Mouse (Mus musculus): ENCODE measurements around the gene Usp6nl. TPM values are rescaled to one million over a fixed set of nuclear protein-coding genes. Genes with fewer than 3 reads are reported as not detected.

Gene Usp6nl
- polyA plus RNA-seq, 1 experiment, result not detected

- 82% methylated on average over 8 of the region's 8 CpGs for WGBS
- peaks cover 4% of the 10 kb centered on the region for H3K4me1 ChIP-seq (ENCODE audit: control insufficient read depth, insufficient read depth, low read length)
- no peak overlapping the region for H3K4me3 ChIP-seq (ENCODE audit: insufficient read depth, low read depth, low read length)
- TF ChIP-seq POLR2A (IDR thresholded peaks at IDR 0.05; ENCODE audit: insufficient read depth, low read depth, low read length) (no peak), CTCF (IDR thresholded peaks at IDR 0.05; ENCODE audit: insufficient read depth, low read depth, low read length) (no peak)
- H3K27ac ChIP-seq (ENCODE audit: insufficient read depth, low read depth, low read length), result no peak overlapping the region
Observed at GRCm38 (mm10) chr2:6378590-6379205, 56.2 kb downstream of the Usp6nl start.

GRCm38 (mm10) chr2:6379731-6380212 lies 57.3 kb downstream of the Usp6nl start:
- peaks cover 4% of the 10 kb centered on the region for H3K4me1 ChIP-seq (ENCODE audit: control insufficient read depth, insufficient read depth, low read length)
- no peak overlapping the region for H3K4me3 ChIP-seq (ENCODE audit: insufficient read depth, low read depth, low read length)
- no peak overlapping the region for H3K27ac ChIP-seq (ENCODE audit: insufficient read depth, low read depth, low read length)
- TF ChIP-seq POLR2A (IDR thresholded peaks at IDR 0.05; ENCODE audit: insufficient read depth, low read depth, low read length) (no peak), CTCF (IDR thresholded peaks at IDR 0.05; ENCODE audit: insufficient read depth, low read depth, low read length) (no peak)
- 44% methylated on average over 8 of the region's 8 CpGs for WGBS

- 79% methylated on average over 9 of the region's 9 CpGs for WGBS
- TF ChIP-seq CTCF (IDR thresholded peaks at IDR 0.05; ENCODE audit: insufficient read depth, low read depth, low read length), result no peak
- TF ChIP-seq POLR2A (IDR thresholded peaks at IDR 0.05; ENCODE audit: insufficient read depth, low read depth, low read length), result no peak
Observed at GRCm38 (mm10) chr2:6380401-6380800, 57.9 kb downstream of the Usp6nl start.

GRCm38 (mm10) chr2:6384407-6385146 lies 62.1 kb downstream of the Usp6nl start:
- Histone ChIP-seq H3K4me3 (ENCODE audit: insufficient read depth, low read depth, low read length) (no peak overlapping the region), H3K27ac (ENCODE audit: insufficient read depth, low read depth, low read length) (no peak overlapping the region), H3K4me1 (ENCODE audit: control insufficient read depth, insufficient read depth, low read length) (peaks cover 4% of the 10 kb centered on the region)
- 93% methylated on average over 14 of the region's 14 CpGs for WGBS
- TF ChIP-seq POLR2A (IDR thresholded peaks at IDR 0.05; ENCODE audit: insufficient read depth, low read depth, low read length) (no peak), CTCF (IDR thresholded peaks at IDR 0.05; ENCODE audit: insufficient read depth, low read depth, low read length) (no peak)

More at GRCm38 (mm10) chr2:6380401-6380800, 57.9 kb downstream of the Usp6nl start:
- peaks cover 4% of the 10 kb centered on the region for H3K4me1 ChIP-seq (ENCODE audit: control insufficient read depth, insufficient read depth, low read length)
- H3K27ac ChIP-seq (ENCODE audit: insufficient read depth, low read depth, low read length), result no peak overlapping the region
- no peak overlapping the region for H3K4me3 ChIP-seq (ENCODE audit: insufficient read depth, low read depth, low read length)

- H3K27ac ChIP-seq (ENCODE audit: insufficient read depth, low read depth, low read length), result no peak overlapping the region
- no peak overlapping the region for H3K4me3 ChIP-seq (ENCODE audit: insufficient read depth, low read depth, low read length)
- WGBS, result 80% methylated on average over 1 of the region's 3 CpGs
- H3K4me1 ChIP-seq (ENCODE audit: control insufficient read depth, insufficient read depth, low read length), result 0 out of 2 replicates have a peak, but pooled peaks cover 2% of the 10 kb centered on the region
- TF ChIP-seq CTCF (IDR thresholded peaks at IDR 0.05; ENCODE audit: insufficient read depth, low read depth, low read length) (no peak), POLR2A (IDR thresholded peaks at IDR 0.05; ENCODE audit: insufficient read depth, low read depth, low read length) (no peak)
Observed at GRCm38 (mm10) chr2:6389162-6389561, 66.7 kb downstream of the Usp6nl start.

GRCm38 (mm10) chr2:6391261-6391660 lies 68.8 kb downstream of the Usp6nl start:
- TF ChIP-seq CTCF (IDR thresholded peaks at IDR 0.05; ENCODE audit: insufficient read depth, low read depth, low read length), result no peak
- TF ChIP-seq POLR2A (IDR thresholded peaks at IDR 0.05; ENCODE audit: insufficient read depth, low read depth, low read length), result no peak
- H3K4me1 ChIP-seq (ENCODE audit: control insufficient read depth, insufficient read depth, low read length), result 0 out of 2 replicates have a peak, but pooled peaks cover 2% of the 10 kb centered on the region
- no peak overlapping the region for H3K4me3 ChIP-seq (ENCODE audit: insufficient read depth, low read depth, low read length)
- WGBS, result 52% methylated on average over 3 of the region's 3 CpGs
- H3K27ac ChIP-seq (ENCODE audit: insufficient read depth, low read depth, low read length), result no peak overlapping the region

- WGBS, result 89% methylated on average over 6 of the region's 6 CpGs
- H3K4me1 ChIP-seq (ENCODE audit: control insufficient read depth, insufficient read depth, low read length), result 0 out of 2 replicates have a peak, but pooled peaks cover 2% of the 10 kb centered on the region
Observed at GRCm38 (mm10) chr2:6391940-6392339, 69.5 kb downstream of the Usp6nl start.

GRCm38 (mm10) chr2:6395851-6396625 lies 73.6 kb downstream of the Usp6nl start:
- H3K4me1 ChIP-seq (ENCODE audit: control insufficient read depth, insufficient read depth, low read length), result 0 out of 2 replicates have a peak, but pooled peaks cover 2% of the 10 kb centered on the region
- TF ChIP-seq CTCF (IDR thresholded peaks at IDR 0.05; ENCODE audit: insufficient read depth, low read depth, low read length), result no peak
- TF ChIP-seq POLR2A (IDR thresholded peaks at IDR 0.05; ENCODE audit: insufficient read depth, low read depth, low read length), result no peak
- 76% methylated on average over 7 of the region's 7 CpGs for WGBS

More at GRCm38 (mm10) chr2:6391940-6392339, 69.5 kb downstream of the Usp6nl start:
- no peak for TF ChIP-seq CTCF (IDR thresholded peaks at IDR 0.05; ENCODE audit: insufficient read depth, low read depth, low read length)
- no peak for TF ChIP-seq POLR2A (IDR thresholded peaks at IDR 0.05; ENCODE audit: insufficient read depth, low read depth, low read length)
- no peak overlapping the region for H3K4me3 ChIP-seq (ENCODE audit: insufficient read depth, low read depth, low read length)
- H3K27ac ChIP-seq (ENCODE audit: insufficient read depth, low read depth, low read length), result no peak overlapping the region

More at GRCm38 (mm10) chr2:6395851-6396625, 73.6 kb downstream of the Usp6nl start:
- Histone ChIP-seq H3K4me3 (ENCODE audit: insufficient read depth, low read depth, low read length) (no peak overlapping the region), H3K27ac (ENCODE audit: insufficient read depth, low read depth, low read length) (no peak overlapping the region)
